Mouse (Mus musculus) gastrocnemius, postnatal 10 days (tissue): ENCODE measurements at regions not wholly inside any gene's neighbourhood (a gene's known extent, or its start where the extent isn't known, plus 50 kb on each side); places are given as distances from the start of the nearest gene placed in this dataset.

Experiments used
- DNase-seq: peaks from one replicate; pipeline ENCODE4 v3.0.0; 2021; ENCODE audit warnings: mixed read lengths

- DNase-seq: no peak
These were observed 183.5 kb downstream of the Ifng start for GRCm38 (mm10) chr10:118624368-118624767.

- no peak for DNase-seq
These were observed 187.2 kb downstream of the Ifng start for GRCm38 (mm10) chr10:118628000-118628399.

DNA sequence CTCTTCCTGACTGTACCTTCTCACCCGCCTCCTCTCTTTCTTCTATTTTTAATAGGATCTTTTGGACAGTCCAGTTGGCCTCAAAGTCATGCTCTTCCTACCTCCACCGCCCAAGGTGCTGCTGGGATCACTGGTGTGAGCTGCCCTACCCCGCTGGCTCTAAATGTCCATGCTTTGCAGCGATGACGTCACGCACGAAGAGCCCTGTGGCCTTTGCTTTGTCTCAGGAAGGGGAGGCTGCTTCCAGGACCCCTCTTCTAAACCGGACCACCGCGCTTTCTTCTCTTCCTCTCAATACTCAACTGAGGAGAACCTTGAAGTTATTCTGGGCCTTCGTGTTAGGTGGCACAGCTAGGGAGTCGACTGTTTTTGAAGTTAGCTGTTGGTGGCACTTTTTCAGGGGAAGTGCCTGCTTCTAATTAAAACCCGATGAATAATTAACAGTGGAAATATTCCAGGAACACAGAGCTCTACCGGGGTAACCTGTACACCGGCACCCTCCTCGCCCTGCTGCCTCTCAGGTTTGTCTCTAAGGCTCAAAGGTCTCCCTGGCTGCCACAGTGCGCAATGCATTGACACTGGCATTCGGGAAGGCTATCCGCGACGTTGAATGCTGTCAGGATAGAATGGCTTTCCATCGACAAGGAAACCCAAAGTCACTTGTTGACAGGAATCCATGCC is 188.7 kb downstream of the Ifng start:
- DNase-seq: no peak

DNA sequence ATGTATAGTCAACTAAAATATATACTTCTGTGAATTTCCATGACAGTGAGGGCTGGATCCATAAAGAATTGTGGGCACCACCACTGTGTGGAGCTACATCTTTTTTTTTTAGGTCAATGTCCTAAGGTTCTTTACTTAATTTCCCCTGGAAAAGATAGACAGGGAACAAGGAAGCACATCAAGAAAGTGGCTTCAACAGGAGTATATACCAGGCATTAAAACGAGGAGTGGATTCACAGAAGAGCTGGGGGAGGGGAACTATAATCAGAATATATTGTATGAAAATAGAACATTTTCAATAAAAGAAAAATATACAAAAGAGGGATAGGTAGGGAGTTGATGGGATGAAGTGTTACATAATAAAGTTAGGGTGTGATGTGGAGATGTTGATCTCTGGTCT is 190.9 kb downstream of the Ifng start:
- DNase-seq: no peak

DNA sequence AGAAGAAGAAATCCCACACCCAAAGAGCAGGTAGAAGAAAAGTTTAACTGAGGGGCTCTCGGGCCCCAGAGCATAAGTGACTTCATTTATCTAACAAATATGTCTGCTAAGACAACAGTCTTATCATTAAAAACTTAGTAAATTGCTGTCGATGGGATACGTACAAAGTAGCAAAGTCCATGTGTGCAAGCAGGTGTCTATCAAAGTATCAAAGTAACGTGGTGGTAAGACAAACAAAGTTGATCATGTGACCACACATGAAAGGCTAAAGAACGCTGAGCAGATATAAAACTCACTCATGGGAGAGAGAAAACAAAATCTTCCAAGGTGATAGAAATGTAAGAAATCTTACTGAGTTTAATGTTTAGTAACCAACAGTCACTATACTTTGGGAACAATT is 191.3 kb downstream of the Ifng start:
- no peak for DNase-seq

- no peak for DNase-seq
These were observed 192.6 kb downstream of the Ifng start for GRCm38 (mm10) chr10:118633429-118633828.

DNA sequence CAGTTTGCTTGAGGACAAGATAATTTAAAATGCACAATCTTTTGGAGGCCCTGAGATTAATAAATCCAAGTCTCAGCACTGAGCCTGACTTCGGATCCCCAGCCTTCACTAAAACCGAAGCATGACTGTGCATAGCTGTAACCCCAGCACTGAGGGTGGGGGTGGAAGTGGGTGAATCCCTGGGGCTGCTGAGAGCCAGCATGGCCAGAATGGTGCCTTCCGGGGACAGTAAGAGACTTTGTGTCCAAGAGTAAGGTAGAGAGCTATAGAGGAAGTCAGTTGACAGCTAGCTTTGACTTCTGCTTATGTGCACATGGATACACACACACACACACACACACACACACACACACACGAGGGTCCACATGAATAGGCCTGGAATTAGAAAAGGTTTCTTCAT is 198.3 kb downstream of the Ifng start:
- no peak for DNase-seq

GRCm38 (mm10) chr10:118640121-118640809 is 199.4 kb downstream of the Ifng start:
- DNase-seq: peak; percentile 46

DNA sequence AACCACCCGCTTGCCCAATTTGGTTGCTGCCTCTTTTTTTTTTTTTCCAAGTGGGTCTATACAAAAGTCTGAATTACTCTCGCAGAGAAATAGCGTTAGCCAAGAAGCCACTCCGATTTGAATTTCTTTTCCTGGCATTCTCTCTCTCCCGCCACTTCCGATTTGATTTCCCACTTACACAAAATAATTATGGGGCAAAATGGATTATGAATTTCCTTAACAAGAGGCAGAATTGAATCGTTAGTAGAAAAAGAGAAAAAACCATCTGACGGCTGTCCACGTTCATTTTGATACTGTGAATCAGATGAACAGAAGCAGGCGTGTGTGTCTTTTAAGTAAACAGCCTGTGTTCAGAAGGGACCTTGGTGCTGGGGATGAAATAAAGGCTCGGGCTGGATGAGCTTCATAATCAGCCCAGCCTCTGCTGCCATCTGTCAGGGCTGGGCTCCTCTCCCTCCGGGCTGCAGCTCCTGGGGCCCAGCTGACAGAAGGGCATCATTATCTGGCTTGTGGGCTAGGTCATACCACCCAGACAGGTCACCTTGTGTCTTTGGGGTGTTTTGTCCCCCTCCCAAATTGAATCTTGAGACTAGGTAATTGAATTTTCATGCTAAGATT is 200.1 kb downstream of the Ifng start:
- DNase-seq: peak; percentile 16

GRCm38 (mm10) chr10:118643622-118644021 is 202.8 kb downstream of the Ifng start:
- DNase-seq: no peak

- peak; percentile 59 for DNase-seq
These were observed 207.3 kb downstream of the Ifng start for GRCm38 (mm10) chr10:118648111-118648510.

- DNase-seq: no peak
These were observed 213.4 kb downstream of the Dyrk2 start for GRCm38 (mm10) chr10:118656561-118656960.

- no peak for DNase-seq
These were observed 204.0 kb downstream of the Dyrk2 start for GRCm38 (mm10) chr10:118666009-118666408.

DNA sequence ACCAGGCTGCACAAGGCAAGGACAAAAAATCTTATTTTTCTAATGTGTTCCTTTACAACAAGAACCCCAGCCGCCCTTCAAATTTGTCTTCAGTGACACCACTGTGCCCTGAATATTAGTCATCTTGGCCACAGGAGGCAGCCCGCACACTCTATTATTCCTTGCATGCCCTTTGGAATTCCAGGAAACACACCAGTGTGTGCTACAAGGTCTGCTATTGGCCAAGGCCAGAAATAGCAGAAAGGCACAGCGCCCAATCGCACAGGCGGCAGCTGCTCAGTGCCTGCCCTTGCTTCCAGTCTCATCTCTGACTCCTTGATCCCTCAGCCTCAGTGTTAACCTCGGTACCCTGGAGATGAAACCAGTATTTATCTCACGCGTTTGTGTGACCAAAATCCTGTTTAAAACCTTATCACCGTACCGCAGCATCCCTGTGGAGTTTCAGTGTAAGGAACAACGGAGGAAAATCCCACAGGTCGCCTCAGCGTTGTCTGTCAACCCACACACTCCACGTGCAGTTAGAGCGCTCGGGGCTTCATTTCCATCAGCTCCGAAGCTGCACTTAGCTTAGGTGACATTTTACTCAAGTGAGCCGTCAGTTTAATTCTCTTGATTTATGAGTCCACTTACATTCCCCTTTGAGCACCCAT is 194.1 kb downstream of the Dyrk2 start:
- DNase-seq: peak; percentile 50

- no peak for DNase-seq
These were observed 191.1 kb downstream of the Dyrk2 start for GRCm38 (mm10) chr10:118678750-118679418.

DNA sequence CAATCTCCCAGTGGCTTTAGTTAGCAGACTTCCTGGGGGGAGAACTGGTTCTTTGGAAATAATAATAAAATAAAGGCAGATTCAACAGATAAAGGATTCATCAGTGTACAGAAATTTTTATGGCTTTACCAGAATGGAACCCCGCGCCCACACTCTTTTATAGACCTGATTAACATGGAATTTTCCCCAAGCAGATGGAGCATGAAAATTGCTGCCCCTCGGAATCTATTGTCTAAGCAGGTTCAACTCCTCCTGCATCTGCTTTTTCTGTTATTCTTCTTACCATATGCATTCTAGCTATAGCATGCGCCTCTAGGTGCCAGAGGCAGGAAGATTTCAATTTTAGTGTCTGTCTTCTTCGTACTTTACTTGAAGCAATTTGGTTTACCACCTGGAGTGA is 190.5 kb downstream of the Dyrk2 start:
- DNase-seq: no peak

DNA sequence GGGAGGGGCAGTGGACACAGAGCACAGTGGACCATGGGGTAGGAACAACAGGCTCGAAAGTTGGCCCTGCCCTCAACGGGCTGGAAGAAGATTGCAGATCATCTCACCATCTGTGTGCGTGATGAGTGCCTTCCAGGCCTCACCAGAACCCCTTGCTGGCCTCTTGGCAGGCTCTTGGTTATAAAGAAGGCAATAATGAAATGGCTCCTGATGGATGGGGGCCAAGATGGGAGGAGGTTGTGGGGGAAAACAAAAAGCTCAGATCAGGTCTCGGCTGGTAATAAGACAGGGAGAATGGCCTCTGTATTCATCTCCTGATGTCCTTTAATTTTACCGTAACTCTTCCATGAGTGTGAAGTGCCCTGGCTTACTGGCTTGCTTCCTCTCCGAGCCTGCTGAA is 189.1 kb downstream of the Dyrk2 start:
- DNase-seq: no peak

DNA sequence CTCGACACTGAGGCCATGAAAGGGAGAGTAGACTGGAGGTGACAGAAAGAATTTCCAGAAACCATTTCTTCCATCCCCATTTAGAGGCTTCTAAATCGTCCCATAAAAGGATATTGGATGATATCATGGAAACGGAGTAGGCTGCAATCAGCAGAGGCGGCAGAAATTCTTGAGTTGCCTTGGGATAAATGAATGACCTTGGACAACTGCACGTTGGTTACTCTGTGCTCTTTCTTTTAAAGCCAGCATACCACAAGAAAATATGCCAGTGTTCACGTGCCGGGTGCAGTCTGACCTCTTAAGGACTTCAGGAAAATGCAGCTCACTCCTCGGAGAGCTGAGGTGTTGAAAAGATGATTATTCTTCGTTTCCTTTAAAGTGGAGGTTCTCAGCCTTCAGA is 186.7 kb downstream of the Dyrk2 start:
- no peak for DNase-seq

GRCm38 (mm10) chr10:118699292-118699691 is 170.7 kb downstream of the Dyrk2 start:
- no peak for DNase-seq

DNA sequence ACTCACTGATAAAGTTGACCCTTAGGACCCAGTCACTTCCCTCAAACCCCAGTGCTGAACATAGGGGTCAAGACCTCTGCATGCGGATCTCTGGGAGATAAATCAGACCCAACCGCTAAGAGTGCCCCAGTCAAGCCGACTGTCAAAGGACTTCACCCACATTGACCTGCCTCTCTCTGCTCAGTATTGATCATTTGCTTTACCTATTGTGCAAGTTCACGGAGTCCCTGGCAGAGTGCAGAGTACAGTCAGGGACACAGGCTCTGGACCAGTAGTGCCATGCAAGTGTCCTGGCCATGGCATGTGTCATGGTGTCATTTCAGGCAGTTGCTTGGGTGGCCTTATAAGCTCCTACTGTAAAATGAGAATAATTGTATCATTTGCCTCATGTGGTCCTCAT is 169.9 kb downstream of the Dyrk2 start:
- DNase-seq: no peak

DNA sequence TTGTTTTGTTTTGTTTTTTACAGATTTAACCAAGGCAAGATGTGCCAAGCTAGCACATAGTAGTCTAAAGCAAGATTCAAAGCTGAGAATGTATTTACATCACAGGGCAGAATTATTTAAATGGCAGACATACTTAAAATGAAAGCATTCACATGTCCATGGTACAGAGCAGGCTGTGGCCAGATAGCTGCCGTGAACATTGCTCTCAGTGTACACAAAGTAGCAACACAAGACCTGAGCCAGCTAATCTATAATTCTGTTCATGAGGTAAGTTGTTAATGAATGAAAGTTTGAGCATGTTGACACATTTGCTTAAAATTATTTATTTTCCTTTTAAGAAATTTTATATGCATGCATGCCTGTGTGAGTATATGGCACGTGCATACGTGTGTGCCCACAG is 164.0 kb downstream of the Dyrk2 start:
- DNase-seq: no peak

GRCm38 (mm10) chr10:118709718-118710117 is 160.3 kb downstream of the Dyrk2 start:
- DNase-seq: no peak

GRCm38 (mm10) chr10:118711529-118711928 is 158.5 kb downstream of the Dyrk2 start:
- no peak for DNase-seq
